Mouse (Mus musculus) inflammation-experienced regulatory T-cells, adult 6 months (primary cell): ENCODE data around the gene Arrb1. TPM values are rescaled to one million over a fixed set of nuclear protein-coding genes. Genes with fewer than 3 reads are reported as not detected.

ENCODE experiments used
- ATAC-seq: one replicate; pipeline ENCODE4 v1.8.0; 2017
- polyA plus RNA-seq, 3 experiments: library from polyadenylated mRNA; unstranded; fragments of 100-300 nt; shearing (Covaris generic); gene quantifications; one replicate each; pipeline ENCODE4 v1.2.1; 2017

Gene Arrb1
- polyA plus RNA-seq, 3 experiments from 2014 or later: 6.1 to 11.1 (median 10.6) TPM

GRCm38 (mm10) chr7:99642078-99642477, 106.8 kb downstream of the Arrb1 start:
- ATAC-seq: no peak

- ATAC-seq: no peak
Observed at GRCm38 (mm10) chr7:99644701-99645100, 109.4 kb downstream of the Arrb1 start.

- ATAC-seq: no peak
Observed at GRCm38 (mm10) chr7:99648623-99649022, 113.4 kb downstream of the Arrb1 start.

- ATAC-seq: no peak
Observed at GRCm38 (mm10) chr7:99649585-99649984, 114.3 kb downstream of the Arrb1 start.

- ATAC-seq: no peak
Observed at GRCm38 (mm10) chr7:99654244-99654643, 119.0 kb downstream of the Arrb1 start.

Other genes starting within 250 kb of the Arrb1 start
- not detected for gene Serpinh1, start 182.2 kb upstream of the Arrb1 start, polyA plus RNA-seq
- 10 to 100 TPM; 15.1 to 29.0 (median 17.5) TPM for gene Gdpd5, start 154.1 kb upstream of the Arrb1 start, polyA plus RNA-seq
- gene Klhl35, start 69.5 kb upstream of the Arrb1 start, polyA plus RNA-seq: under 1 TPM in 1 of 3 experiments, not detected in 2; 0.52 TPM
- 1,000 to 10,000 TPM; 2,539 to 3,992 (median 2,708) TPM for gene Rps3, start 51.7 kb upstream of the Arrb1 start, polyA plus RNA-seq
- under 1 TPM in 1 of 3 experiments, not detected in 2; 0.72 TPM for gene Tpbgl, start 91.6 kb downstream of the Arrb1 start, polyA plus RNA-seq
- not detected for gene Slco2b1, start 175.9 kb downstream of the Arrb1 start, polyA plus RNA-seq
- not detected for gene Olfr520, start 194.8 kb downstream of the Arrb1 start, polyA plus RNA-seq
- not detected for gene Olfr521, start 228.0 kb downstream of the Arrb1 start, polyA plus RNA-seq